Mouse (Mus musculus): ENCODE data around the gene Letm1.

Gene Letm1

GRCm38 (mm10) chr5:33782345-33782998 is at the start of gene Letm1:
Letm1 (minus strand) TSS chr5:33782817.
- DNase-seq (ENCODE audit: low spot score in 2 of 2), result peak; percentile 90 to 92

GRCm38 (mm10) chr5:33830832-33831231 is 48.2 kb upstream of the Letm1 start:
- DNase-seq (ENCODE audit: low spot score in 2 of 2), result no peak

- no peak for DNase-seq (ENCODE audit: low spot score in 2 of 2)
These were observed 47.3 kb upstream of the Letm1 start for GRCm38 (mm10) chr5:33829958-33830357.

- DNase-seq (ENCODE audit: low spot score in 2 of 2), result no peak
These were observed 45.5 kb upstream of the Letm1 start for GRCm38 (mm10) chr5:33828107-33828506.

GRCm38 (mm10) chr5:33826001-33826400 is 43.4 kb upstream of the Letm1 start:
- DNase-seq (ENCODE audit: low spot score in 2 of 2), result no peak

- no peak for DNase-seq (ENCODE audit: low spot score in 2 of 2)
These were observed 39.8 kb upstream of the Letm1 start for GRCm38 (mm10) chr5:33822456-33822855.

GRCm38 (mm10) chr5:33821901-33822427 is 39.3 kb upstream of the Letm1 start:
- no peak for DNase-seq (ENCODE audit: low spot score in 2 of 2)

- peak; percentile 47 to 65 for DNase-seq (ENCODE audit: low spot score in 2 of 2)
These were observed 38.4 kb upstream of the Letm1 start for GRCm38 (mm10) chr5:33820733-33821621.

GRCm38 (mm10) chr5:33819876-33820732 is 37.5 kb upstream of the Letm1 start, which contains the start of gene Nsd2:
Nsd2 (plus strand) TSS chr5:33820725.
- DNase-seq (ENCODE audit: low spot score in 2 of 2), result peak; percentile 84 to 85

GRCm38 (mm10) chr5:33819141-33819875 is 36.7 kb upstream of the Letm1 start:
- no peak for DNase-seq (ENCODE audit: low spot score in 2 of 2)

- no peak for DNase-seq (ENCODE audit: low spot score in 2 of 2)
These were observed 35.5 kb upstream of the Letm1 start for GRCm38 (mm10) chr5:33818104-33818503.

GRCm38 (mm10) chr5:33816008-33816725 is 33.5 kb upstream of the Letm1 start:
- DNase-seq (ENCODE audit: low spot score in 2 of 2), result no peak

GRCm38 (mm10) chr5:33811519-33811918 is 28.9 kb upstream of the Letm1 start:
- no peak for DNase-seq (ENCODE audit: low spot score in 2 of 2)

- DNase-seq (ENCODE audit: low spot score in 2 of 2), result no peak
These were observed 20.7 kb upstream of the Letm1 start for GRCm38 (mm10) chr5:33803337-33803736.

- DNase-seq (ENCODE audit: low spot score in 2 of 2), result peak in 1 of 2 experiments; percentile 25
These were observed 9.5 kb upstream of the Letm1 start for GRCm38 (mm10) chr5:33791912-33792643.

GRCm38 (mm10) chr5:33782999-33783390 is 378 bp upstream of the Letm1 start:
- DNase-seq (ENCODE audit: low spot score in 2 of 2), result peak in 1 of 2 experiments; percentile 44

GRCm38 (mm10) chr5:33781964-33782344 is 663 bp downstream of the Letm1 start:
- DNase-seq (ENCODE audit: low spot score in 2 of 2), result no peak

GRCm38 (mm10) chr5:33777195-33777594 is 5.4 kb downstream of the Letm1 start:
- DNase-seq (ENCODE audit: low spot score in 2 of 2), result no peak

- DNase-seq (ENCODE audit: low spot score in 2 of 2), result no peak
These were observed 39.1 kb downstream of the Letm1 start for GRCm38 (mm10) chr5:33743481-33743880.

- no peak for DNase-seq (ENCODE audit: low spot score in 2 of 2)
These were observed 42.1 kb downstream of the Letm1 start for GRCm38 (mm10) chr5:33740548-33740947.
